In the genomic region with DNA sequence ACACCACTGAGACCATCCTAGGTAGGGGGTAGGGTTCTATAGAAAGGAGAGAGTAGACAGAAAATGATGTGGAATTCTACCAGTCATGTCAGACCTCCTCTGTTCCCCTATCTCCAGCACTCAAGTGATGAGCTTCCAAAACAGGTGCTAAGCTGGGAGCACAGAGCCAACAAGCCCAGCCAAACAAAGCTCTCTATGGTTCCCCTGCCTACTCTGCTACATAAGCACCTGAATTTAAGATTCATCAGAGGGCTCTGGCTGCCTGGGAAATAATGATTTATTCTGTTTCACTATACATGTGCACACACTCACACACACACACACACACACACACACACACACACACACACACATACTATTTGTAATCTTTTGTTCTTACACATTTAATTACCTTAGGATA, we compare ENCODE assay signal across 12 mouse cellular contexts.
"Had no signal": no experiment of that assay in that cellular context is flagged by ENCODE, and none has a peak within 500 bp of the region (broad histone marks: within the 10 kb centered on the region; RNA-seq: fewer than 3 reads in every experiment).

No protein-coding gene starts in this region.

- H3K4me1 ChIP-seq: liver, embryonic 13.5 days; lung, embryonic 15.5 days; megakaryocyte, embryonic 14.5 days; neural tube, embryonic 12.5 days had no signal

- H3K4me2 ChIP-seq: limb, embryonic 12.5 days; liver, embryonic 13.5 days; lung, embryonic 15.5 days; neural tube, embryonic 12.5 days had no signal

- ATAC-seq: liver, postnatal 0 days had no signal

- H3K27ac ChIP-seq: limb, embryonic 12.5 days; liver, embryonic 13.5 days; lung, embryonic 15.5 days; macrophage; neural tube, embryonic 12.5 days; stomach, postnatal 0 days had no signal

- H3K4me3 ChIP-seq: limb, embryonic 12.5 days; liver, embryonic 13.5 days; lung, embryonic 15.5 days; megakaryocyte, embryonic 14.5 days; neural tube, embryonic 12.5 days had no signal

- H3K36me3 ChIP-seq: limb, embryonic 12.5 days; liver, embryonic 13.5 days; lung, embryonic 15.5 days; neural tube, embryonic 12.5 days had no signal

- H3K9me3 ChIP-seq: limb, embryonic 12.5 days; liver, embryonic 13.5 days; lung, embryonic 15.5 days had no signal

- H3K27me3 ChIP-seq: limb, embryonic 12.5 days; liver, embryonic 13.5 days; lung, embryonic 15.5 days; megakaryocyte, embryonic 14.5 days; neural tube, embryonic 12.5 days had no signal

- H3K9ac ChIP-seq: limb, embryonic 12.5 days; liver, embryonic 13.5 days; liver, postnatal 0 days; lung, embryonic 15.5 days; neural tube, embryonic 12.5 days had no signal

- DNase-seq: kidney, adult 8-10 months; kidney, postnatal 25 days; liver; liver, embryonic 13.5 days; liver, postnatal 0 days; lung, postnatal 14 days had no signal
